Mouse (Mus musculus): ENCODE data around the gene Klrg1. TPM values are rescaled to one million over a fixed set of nuclear protein-coding genes. Genes with fewer than 3 reads are reported as not detected.

The Klrg1 gene
- polyA plus RNA-seq, 1 experiment from 2014 or later, result not detected

- H3K27me3 ChIP-seq (replicated peaks; ENCODE audit: low read depth, poor library complexity, severe bottlenecking), result no peaks in the 10 kb centered on the region
- H3K9me3 ChIP-seq, result no peaks in the 10 kb centered on the region
- no peaks in the 10 kb centered on the region for H3K36me3 ChIP-seq (replicated peaks)
- no peak overlapping the region for H3K4me3 ChIP-seq
- H3K4me1 ChIP-seq, result no peaks in the 10 kb centered on the region; the same call in 1 of the 2 replicates
- 83% methylated on average over 1 of the region's 1 CpGs for WGBS
- no peak for DNase-seq (ENCODE audit: low spot score)
- no peak overlapping the region for H3K27ac ChIP-seq (replicated peaks)
Observed at GRCm38 (mm10) chr6:122289313-122289712, 6.6 kb upstream of the Klrg1 start.

- Histone ChIP-seq H3K36me3 (replicated peaks) (no peaks in the 10 kb centered on the region), H3K4me3 (no peak overlapping the region), H3K9me3 (no peaks in the 10 kb centered on the region), H3K4me1 (no peaks in the 10 kb centered on the region; the same call in 1 of the 2 replicates), H3K27ac (replicated peaks) (no peak overlapping the region), H3K27me3 (replicated peaks; ENCODE audit: low read depth, poor library complexity, severe bottlenecking) (no peaks in the 10 kb centered on the region)
- no peak for DNase-seq (ENCODE audit: low spot score)
- 43% methylated on average over 1 of the region's 1 CpGs for WGBS
Observed at GRCm38 (mm10) chr6:122288263-122288662, 5.6 kb upstream of the Klrg1 start.

DNA sequence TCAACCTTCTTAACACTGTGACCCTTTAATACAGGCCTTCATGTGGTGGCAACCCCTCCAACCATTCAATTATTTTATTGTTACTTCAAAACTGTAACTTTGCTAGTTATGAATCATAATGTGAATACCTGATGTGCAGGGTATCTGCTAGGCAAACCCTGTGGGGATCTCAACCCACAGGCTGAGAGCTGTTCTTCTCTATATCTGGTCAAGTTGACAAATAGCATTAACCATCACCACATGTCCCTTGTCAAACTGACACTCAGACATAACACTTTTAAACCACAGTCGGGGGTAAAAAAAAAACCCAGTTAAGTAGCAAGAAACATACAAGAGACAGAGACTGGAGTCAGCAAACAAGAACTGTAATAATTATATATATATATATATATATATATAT lies 2.1 kb upstream of the Klrg1 start:
- no peak overlapping the region for H3K4me3 ChIP-seq
- no peak for DNase-seq (ENCODE audit: low spot score)
- no peak overlapping the region for H3K27ac ChIP-seq (replicated peaks)
- H3K27me3 ChIP-seq (replicated peaks; ENCODE audit: low read depth, poor library complexity, severe bottlenecking), result no peaks in the 10 kb centered on the region
- no peaks in the 10 kb centered on the region for H3K36me3 ChIP-seq (replicated peaks)
- no peaks in the 10 kb centered on the region for H3K4me1 ChIP-seq
- H3K9me3 ChIP-seq, result no peaks in the 10 kb centered on the region
- 83% methylated on average over 1 of the region's 1 CpGs for WGBS

GRCm38 (mm10) chr6:122284304-122284703 lies 1.6 kb upstream of the Klrg1 start:
- no peaks in the 10 kb centered on the region for H3K27me3 ChIP-seq (replicated peaks; ENCODE audit: low read depth, poor library complexity, severe bottlenecking)
- H3K4me3 ChIP-seq, result no peak overlapping the region
- H3K4me1 ChIP-seq, result no peaks in the 10 kb centered on the region
- WGBS, result 87% methylated on average over 4 of the region's 4 CpGs
- no peak for DNase-seq (ENCODE audit: low spot score)
- no peak overlapping the region for H3K27ac ChIP-seq (replicated peaks)
- H3K36me3 ChIP-seq (replicated peaks), result no peaks in the 10 kb centered on the region
- H3K9me3 ChIP-seq, result no peaks in the 10 kb centered on the region

GRCm38 (mm10) chr6:122283429-122283828 lies 747 bp upstream of the Klrg1 start:
- WGBS, result 82% methylated on average over 2 of the region's 2 CpGs
- no peaks in the 10 kb centered on the region for H3K27me3 ChIP-seq (replicated peaks; ENCODE audit: low read depth, poor library complexity, severe bottlenecking)
- H3K27ac ChIP-seq (replicated peaks), result no peak overlapping the region
- DNase-seq (ENCODE audit: low spot score), result no peak
- no peaks in the 10 kb centered on the region for H3K9me3 ChIP-seq
- no peaks in the 10 kb centered on the region for H3K4me1 ChIP-seq
- H3K4me3 ChIP-seq, result no peak overlapping the region
- H3K36me3 ChIP-seq (replicated peaks), result no peaks in the 10 kb centered on the region

DNA sequence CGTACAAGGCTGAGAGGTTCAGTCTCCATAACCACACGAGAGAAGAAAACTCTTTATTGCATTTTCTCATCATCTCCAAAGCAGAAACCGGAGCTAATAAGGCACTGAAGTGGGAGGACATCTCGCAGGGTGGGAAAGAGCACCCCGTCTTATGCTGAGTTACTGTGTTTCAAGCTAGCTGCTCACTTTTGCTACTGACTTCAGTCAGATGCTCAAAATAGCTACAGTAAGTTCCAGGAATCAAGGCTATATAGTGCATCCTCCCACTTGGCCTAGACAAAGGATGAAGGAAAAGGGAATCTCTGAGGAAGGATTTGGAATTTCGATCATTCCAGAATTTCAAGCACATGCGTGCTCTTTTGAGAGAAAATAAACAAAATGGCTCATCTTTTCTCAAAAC lies 6.1 kb downstream of the Klrg1 start:
- Histone ChIP-seq H3K27me3 (replicated peaks; ENCODE audit: low read depth, poor library complexity, severe bottlenecking) (no peaks in the 10 kb centered on the region), H3K27ac (replicated peaks) (no peak overlapping the region), H3K4me3 (no peak overlapping the region), H3K36me3 (replicated peaks) (no peaks in the 10 kb centered on the region), H3K4me1 (no peaks in the 10 kb centered on the region), H3K9me3 (no peaks in the 10 kb centered on the region)
- DNase-seq (ENCODE audit: low spot score), result no peak
- WGBS, result 91% methylated on average over 7 of the region's 7 CpGs

DNA sequence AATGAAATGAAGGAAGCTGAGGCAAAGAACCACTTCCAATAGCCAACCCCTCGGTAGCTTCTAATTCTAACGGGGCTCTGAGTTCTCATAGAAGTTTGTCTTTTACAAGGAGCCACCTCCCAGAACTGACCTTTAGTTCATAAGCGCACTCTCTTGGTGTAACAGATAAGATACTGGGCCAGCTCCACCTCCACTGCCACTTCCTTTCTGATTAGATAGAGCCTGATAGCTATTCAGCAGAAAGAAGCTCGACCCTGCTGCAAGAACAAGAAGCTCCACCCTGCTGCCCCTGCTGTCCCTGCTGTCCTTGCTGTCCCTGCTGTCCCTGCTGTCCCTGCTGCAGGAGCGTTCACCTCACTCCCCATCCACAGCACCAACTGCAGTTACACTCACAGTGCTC lies 8.1 kb downstream of the Klrg1 start:
- H3K27ac ChIP-seq (replicated peaks), result no peak overlapping the region
- no peaks in the 10 kb centered on the region for H3K9me3 ChIP-seq
- 68% methylated on average over 5 of the region's 5 CpGs for WGBS
- H3K4me1 ChIP-seq, result no peaks in the 10 kb centered on the region
- DNase-seq (ENCODE audit: low spot score), result no peak
- H3K4me3 ChIP-seq, result no peak overlapping the region
- no peaks in the 10 kb centered on the region for H3K36me3 ChIP-seq (replicated peaks)
- H3K27me3 ChIP-seq (replicated peaks; ENCODE audit: low read depth, poor library complexity, severe bottlenecking), result no peaks in the 10 kb centered on the region

- 86% methylated on average over 11 of the region's 11 CpGs for WGBS
- H3K9me3 ChIP-seq, result no peaks in the 10 kb centered on the region
Observed at GRCm38 (mm10) chr6:122270152-122270551, 12.5 kb downstream of the Klrg1 start.

GRCm38 (mm10) chr6:122269170-122269569 lies 13.5 kb downstream of the Klrg1 start:
- no peaks in the 10 kb centered on the region for H3K27me3 ChIP-seq (replicated peaks; ENCODE audit: low read depth, poor library complexity, severe bottlenecking)

More at GRCm38 (mm10) chr6:122270152-122270551, 12.5 kb downstream of the Klrg1 start:
- Histone ChIP-seq H3K27me3 (replicated peaks; ENCODE audit: low read depth, poor library complexity, severe bottlenecking) (no peaks in the 10 kb centered on the region), H3K36me3 (replicated peaks) (no peaks in the 10 kb centered on the region), H3K27ac (replicated peaks) (no peak overlapping the region), H3K4me3 (no peak overlapping the region), H3K4me1 (no peaks in the 10 kb centered on the region)
- DNase-seq (ENCODE audit: low spot score), result no peak

GRCm38 (mm10) chr6:122268561-122268960 lies 14.1 kb downstream of the Klrg1 start:
- Histone ChIP-seq H3K36me3 (replicated peaks) (no peaks in the 10 kb centered on the region), H3K27me3 (replicated peaks; ENCODE audit: low read depth, poor library complexity, severe bottlenecking) (no peaks in the 10 kb centered on the region), H3K4me3 (no peak overlapping the region), H3K27ac (replicated peaks) (no peak overlapping the region), H3K4me1 (no peaks in the 10 kb centered on the region), H3K9me3 (no peaks in the 10 kb centered on the region)
- WGBS, result 80% methylated on average over 3 of the region's 3 CpGs
- DNase-seq (ENCODE audit: low spot score), result no peak

More at GRCm38 (mm10) chr6:122269170-122269569, 13.5 kb downstream of the Klrg1 start:
- no peak overlapping the region for H3K4me3 ChIP-seq
- WGBS, result 92% methylated on average over 4 of the region's 4 CpGs
- H3K4me1 ChIP-seq, result no peaks in the 10 kb centered on the region
- H3K36me3 ChIP-seq (replicated peaks), result no peaks in the 10 kb centered on the region
- H3K27ac ChIP-seq (replicated peaks), result no peak overlapping the region
- no peak for DNase-seq (ENCODE audit: low spot score)
- no peaks in the 10 kb centered on the region for H3K9me3 ChIP-seq

DNA sequence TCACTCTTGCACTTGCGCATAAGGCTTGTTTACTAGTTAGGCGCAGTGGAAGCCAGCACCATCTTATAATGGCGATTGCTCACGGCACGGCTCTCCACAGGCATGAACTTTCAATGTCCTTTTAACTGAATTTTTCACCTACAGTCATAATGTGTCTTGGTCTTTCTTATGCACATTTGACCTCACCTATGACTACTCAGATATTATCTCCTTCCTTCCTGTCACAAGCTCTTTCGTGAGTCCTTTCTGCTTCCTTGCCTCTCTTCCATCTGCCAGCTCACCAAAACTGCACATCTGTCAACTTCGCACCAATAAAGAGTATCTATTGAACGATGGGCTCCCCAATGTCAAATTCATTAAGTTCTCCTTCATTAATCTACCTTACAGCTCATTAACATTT lies 20.1 kb downstream of the Klrg1 start:
- Histone ChIP-seq H3K4me3 (no peak overlapping the region), H3K27me3 (replicated peaks; ENCODE audit: low read depth, poor library complexity, severe bottlenecking) (0 out of 2 replicates have a peak, but pooled peaks cover 8% of the 10 kb centered on the region), H3K9me3 (no peaks in the 10 kb centered on the region), H3K4me1 (no peaks in the 10 kb centered on the region), H3K27ac (replicated peaks) (no peak overlapping the region), H3K36me3 (replicated peaks) (no peaks in the 10 kb centered on the region)
- DNase-seq (ENCODE audit: low spot score), result no peak
- 94% methylated on average over 8 of the region's 8 CpGs for WGBS

DNA sequence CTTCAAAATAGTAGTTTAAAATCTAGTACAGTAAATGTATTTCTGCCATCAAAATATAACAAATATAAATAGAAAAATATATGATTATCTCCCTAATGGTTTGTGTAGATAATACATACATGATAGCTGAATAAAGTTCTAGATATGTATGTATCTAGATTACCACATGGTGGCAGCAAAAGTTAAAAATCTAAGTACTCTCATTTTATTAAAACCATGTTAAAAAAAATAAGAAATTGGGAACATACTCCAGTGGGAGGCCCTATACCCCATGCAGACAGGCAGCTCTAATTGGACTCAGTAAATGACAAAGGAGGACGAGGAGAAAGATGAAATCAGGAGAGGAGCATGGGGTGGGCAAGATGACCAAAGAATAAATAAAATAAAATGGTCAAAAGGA lies 30.5 kb downstream of the Klrg1 start:
- no peak overlapping the region for H3K4me3 ChIP-seq
- no peaks in the 10 kb centered on the region for H3K9me3 ChIP-seq
- DNase-seq (ENCODE audit: low spot score), result no peak
- H3K36me3 ChIP-seq (replicated peaks), result no peaks in the 10 kb centered on the region
- no peaks in the 10 kb centered on the region for H3K27me3 ChIP-seq (replicated peaks; ENCODE audit: low read depth, poor library complexity, severe bottlenecking)
- no peak overlapping the region for H3K27ac ChIP-seq (replicated peaks)
- H3K4me1 ChIP-seq, result no peaks in the 10 kb centered on the region
- 43% methylated on average over 1 of the region's 1 CpGs for WGBS

DNA sequence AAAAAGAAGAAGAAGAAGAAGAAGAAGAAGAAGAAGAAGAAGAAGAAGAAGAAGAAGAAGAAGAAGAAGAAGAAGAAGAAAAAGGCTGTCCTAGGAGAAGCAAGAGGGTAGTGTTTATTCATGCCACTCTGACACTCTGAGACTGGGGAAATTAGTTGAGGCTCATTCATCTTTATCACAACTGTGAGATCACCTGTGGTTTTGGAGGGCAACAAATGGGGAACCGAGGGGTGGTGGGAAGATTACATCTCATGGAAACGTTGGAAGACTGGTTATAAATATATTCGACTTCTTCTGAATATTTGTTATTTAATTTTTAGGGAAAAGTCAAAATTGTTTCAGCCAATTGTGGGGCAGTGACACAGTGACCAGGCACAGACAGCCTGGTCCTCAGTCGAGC lies 32.6 kb downstream of the Klrg1 start:
- Histone ChIP-seq H3K27me3 (replicated peaks; ENCODE audit: low read depth, poor library complexity, severe bottlenecking) (no peaks in the 10 kb centered on the region), H3K9me3 (no peaks in the 10 kb centered on the region), H3K4me1 (no peaks in the 10 kb centered on the region), H3K27ac (replicated peaks) (no peak overlapping the region), H3K4me3 (no peak overlapping the region), H3K36me3 (replicated peaks) (no peaks in the 10 kb centered on the region)
- DNase-seq (ENCODE audit: low spot score), result no peak
- WGBS, result 85% methylated on average over 4 of the region's 4 CpGs

Data from embryonic facial prominence, embryonic 10.5 days (tissue).